Mouse (Mus musculus) E14TG2a.4 (cell line): Measurements from ENCODE around the gene Bmt2.

Experiments used
- CTCF ChIP-seq: conservative IDR thresholded peaks from 2 replicates; pipeline ENCODE4 v1.5.1; 2014; ENCODE audit warnings: low read length
- NANOG ChIP-seq: IDR thresholded peaks from 2 replicates; pipeline ENCODE4 v1.6.1; 2014; ENCODE audit warnings: borderline replicate concordance, low read length, mixed read lengths
- POU5F1 ChIP-seq: IDR thresholded peaks from 2 replicates; pipeline ENCODE4 v1.6.1; 2014; ENCODE audit warnings: low read length, borderline replicate concordance

DNA sequence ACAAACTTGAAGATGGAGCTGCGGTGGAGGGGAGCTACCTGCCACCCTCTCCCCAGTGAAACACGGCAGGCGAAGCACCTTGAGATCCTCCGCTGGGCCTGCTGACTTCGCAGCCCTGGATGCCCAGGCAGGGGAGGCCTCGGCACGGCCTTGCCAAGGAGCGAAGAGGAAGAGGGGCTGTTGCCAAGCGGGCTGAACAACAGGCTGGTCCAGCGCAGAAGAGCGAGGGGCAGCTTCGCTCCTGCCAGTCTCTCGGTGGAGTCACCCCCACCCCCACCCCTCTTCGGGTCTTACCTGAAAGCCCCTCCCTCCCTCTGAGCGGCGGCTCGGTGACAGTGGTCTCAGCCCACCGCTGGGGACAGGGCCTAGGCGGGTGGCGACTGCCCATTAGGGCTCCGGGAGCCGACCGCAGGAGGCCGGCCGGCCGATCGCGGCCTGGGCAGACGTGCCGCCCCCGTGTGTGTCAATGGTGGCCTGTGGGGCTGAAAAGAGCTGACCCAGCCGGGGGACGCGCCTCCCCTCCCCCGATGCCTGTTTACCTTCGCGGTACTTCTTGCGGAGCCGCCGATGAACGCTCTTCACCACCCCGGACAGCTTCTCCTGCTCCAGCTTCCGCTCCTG, 515 bp downstream of the Bmt2 start:
- TF ChIP-seq CTCF (no peak), POU5F1 (no peak), NANOG (no peak)
